Mouse (Mus musculus) liver (tissue): ENCODE results near the gene Plxdc2.

Source experiments
- DNase-seq: peaks from one replicate; pipeline ENCODE4 v3.0.0-alpha.2; 2020; ENCODE audit warnings: mixed read lengths

The Plxdc2 gene

GRCm38 (mm10) chr2:16356106-16356818, at the start of gene Plxdc2:
Plxdc2 (plus strand) TSS chr2:16356304.
- DNase-seq, result peak; percentile 54

DNA sequence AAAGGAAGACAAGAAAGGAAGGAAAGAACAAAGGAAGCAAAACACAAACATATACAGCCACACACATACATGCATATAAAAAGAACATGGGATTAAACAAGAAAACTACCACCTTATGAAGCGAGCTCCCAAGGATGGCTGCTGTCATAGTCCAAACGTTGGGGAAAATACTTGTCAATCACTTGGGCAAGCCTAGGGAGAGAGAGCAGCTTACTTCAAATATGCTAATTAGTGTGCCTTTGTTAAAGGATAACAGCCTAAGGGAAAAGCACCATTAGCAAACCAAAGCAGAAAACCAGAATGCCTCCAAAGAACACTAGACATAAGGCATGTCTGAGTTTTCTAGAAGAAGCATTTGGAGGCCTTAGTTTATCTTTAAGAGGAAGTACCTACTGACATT, 45.7 kb upstream of the Plxdc2 start:
- DNase-seq, result no peak

- no peak for DNase-seq
Measured at GRCm38 (mm10) chr2:16312400-16313070, 43.6 kb upstream of the Plxdc2 start.

- DNase-seq, result no peak
Measured at GRCm38 (mm10) chr2:16335194-16335781, 20.8 kb upstream of the Plxdc2 start.

- no peak for DNase-seq
Measured at GRCm38 (mm10) chr2:16344564-16344963, 11.5 kb upstream of the Plxdc2 start.

DNA sequence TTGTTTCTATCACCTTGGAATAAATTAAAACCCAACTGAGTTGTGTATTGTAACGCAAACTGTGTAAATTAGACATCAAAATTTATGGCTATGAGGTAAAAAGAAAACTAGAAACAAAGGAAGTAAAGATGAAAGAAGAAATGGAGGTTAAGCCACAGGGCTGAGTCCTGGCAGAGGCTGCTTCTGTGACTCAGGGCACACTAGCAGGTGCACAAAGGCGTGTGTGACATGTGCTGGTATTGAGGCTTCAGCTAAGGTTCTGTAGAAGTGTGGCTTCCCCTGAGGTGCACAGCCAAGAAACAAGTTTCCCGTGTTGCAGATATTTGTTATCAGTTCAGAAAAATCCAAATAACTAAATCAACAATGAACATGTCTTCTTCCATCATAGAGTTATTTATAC, 5.0 kb upstream of the Plxdc2 start:
- DNase-seq, result no peak

DNA sequence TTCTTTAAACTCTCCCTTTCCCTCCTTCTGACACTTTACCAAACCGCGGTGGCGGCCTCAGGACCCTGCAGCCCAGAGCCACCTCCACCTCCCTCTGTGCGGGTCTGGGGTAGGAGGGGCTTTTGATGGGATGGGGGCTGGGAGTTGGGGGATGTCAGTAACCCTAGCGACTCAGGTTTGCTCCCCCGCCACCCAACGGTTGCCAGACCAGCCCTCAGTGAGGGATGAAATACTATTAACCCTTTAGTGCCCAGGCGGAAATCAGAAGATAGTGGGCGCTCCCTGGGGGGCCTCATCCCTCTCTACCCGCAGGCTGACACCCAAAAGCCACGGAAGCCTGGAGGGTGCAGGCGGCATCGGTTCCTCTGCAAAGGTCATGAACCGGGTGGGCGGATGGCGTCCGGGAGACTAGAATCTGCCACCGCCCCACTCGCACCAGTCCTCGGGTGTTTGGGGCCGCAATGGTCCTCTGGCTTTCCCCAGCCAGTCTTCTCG, 446 bp upstream of the Plxdc2 start:
- peak; percentile 35 for DNase-seq

DNA sequence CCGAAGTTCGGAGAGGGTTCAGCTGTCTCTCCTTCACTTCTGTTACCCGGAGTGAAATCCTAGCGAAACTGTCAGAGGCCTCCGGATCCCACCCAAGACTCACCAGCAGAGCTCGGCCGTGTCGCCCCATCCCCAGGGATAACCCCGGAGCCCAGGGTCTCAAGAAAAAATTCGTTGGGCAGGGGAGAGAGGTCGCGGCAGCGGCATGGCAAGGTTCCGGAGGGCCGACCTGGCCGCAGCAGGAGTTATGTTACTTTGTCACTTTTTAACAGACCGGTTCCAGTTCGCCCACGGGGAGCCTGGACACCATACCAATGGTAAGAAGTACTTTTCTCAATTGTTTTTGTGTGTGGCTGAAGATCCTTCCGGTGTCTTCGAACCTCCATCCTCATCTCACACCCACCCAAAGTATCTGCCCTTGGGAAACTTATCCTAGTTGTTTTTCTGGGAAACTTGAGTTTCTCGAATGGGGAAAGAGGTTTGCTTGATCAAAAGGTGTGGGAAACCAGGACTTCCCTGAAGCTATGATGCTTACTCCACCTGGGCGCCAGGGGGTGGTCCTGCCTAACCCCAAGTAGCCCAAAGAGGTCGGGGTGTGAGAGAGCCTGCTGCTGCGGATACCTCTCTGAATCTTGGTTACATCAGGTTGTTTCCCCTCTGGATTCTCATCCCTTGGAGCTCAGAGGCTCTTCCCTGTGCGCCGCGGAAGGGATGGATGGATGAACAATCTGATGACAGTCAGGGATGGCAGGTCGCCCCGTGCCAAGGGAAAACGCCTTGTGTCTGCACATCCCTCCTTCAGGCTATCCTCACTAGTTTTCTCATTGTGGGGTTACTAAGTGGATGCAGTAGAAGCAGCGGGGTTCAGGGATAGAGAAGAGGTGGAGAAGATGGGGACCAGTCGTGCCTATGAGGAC, 1.1 kb downstream of the Plxdc2 start:
- no peak for DNase-seq

DNA sequence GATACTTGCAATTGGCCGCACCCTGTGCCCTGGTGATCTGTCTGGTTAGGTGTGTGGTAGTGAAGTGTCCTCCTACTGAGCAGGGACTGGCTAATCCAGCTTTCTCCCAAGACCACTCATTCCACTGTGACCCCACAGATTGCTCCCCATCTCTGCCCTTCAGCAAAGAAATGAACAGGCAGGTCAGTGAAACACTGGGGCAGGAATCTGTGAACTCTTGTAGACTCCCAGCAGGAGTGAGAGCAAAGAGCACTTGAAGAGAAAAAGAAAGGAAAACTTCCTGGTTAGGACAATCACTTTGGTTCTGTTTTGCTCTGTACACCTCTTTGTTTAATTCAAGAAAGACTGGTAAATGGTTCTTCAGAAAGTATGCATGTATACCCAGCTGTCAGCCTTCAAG, 1.8 kb downstream of the Plxdc2 start:
- DNase-seq, result no peak

DNA sequence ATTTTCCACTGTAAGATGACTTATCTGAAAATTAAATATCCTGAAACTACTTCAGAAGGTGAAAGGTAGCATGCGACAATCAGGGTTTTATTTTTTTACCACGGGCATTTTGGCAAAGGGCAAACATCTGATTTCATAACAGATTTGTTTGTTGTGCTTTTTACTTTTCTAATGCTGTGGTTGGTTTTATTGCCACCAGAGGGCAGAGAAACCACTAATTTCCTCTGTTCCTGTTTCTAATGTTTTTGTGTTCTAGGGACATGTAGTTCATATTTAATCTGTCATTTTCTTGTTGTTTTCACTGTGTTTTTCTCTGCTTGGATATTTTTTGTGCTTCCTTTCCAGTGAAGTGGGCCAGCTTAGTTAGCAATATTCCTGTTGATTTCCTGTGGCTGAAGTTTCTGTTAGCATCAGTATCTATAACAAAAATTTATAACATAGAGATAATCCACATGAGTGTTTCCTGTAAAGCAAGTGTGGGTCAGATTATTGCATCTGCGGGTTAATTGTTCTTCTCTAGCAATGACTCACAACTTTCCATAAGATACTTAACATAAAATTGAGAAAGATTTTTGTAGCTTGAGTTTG, 3.3 kb downstream of the Plxdc2 start:
- DNase-seq, result no peak

GRCm38 (mm10) chr2:16364749-16365148, 8.6 kb downstream of the Plxdc2 start:
- DNase-seq, result no peak

DNA sequence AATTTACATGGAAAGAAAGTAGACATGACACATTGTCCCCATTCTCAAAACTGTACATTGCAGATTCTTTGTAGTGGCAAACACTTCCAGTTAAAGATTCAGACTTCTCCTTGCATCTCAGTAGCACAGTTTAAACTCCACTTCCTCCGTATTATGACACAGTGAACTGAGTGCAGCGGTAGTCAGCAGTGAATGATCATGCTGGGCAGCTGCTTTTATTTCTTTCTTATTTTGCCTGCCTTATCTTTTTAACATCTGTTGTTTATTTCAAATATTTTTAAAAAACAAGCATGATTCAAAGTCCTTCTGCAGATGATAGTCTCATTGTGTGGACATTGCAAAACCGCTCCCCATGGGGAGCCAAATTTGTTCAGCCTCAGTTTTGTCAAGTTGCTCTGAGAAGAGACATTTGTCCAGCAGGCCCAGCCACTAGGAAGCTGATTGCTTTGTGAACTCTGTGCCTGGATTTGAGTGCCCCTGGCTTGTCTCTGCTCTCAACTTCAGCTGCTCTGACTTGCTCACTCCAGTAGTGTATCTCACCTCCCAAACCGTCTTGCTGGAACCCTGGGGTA, 9.8 kb downstream of the Plxdc2 start:
- no peak for DNase-seq

- DNase-seq, result no peak
Measured at GRCm38 (mm10) chr2:16370419-16370818, 14.3 kb downstream of the Plxdc2 start.

GRCm38 (mm10) chr2:16374288-16374687, 18.2 kb downstream of the Plxdc2 start:
- no peak for DNase-seq

DNA sequence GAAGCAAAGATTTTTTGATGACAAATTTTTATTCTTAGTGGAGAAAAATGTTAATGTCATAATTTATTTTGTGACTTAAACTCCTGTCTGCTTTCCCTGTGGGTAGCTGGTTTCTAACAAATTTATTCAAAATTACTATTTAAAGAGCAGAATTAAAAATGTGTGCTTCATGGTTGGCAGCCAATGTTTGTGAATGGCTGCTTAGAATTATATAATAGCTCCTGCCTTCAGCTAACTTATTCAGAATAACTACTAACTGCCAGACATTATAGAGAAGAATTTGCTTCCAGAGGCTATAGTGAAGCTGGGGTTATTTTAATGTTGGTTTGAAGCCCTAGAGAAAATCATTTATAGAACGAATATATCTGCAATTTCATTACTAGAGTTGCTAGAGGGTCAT, 30.1 kb downstream of the Plxdc2 start:
- DNase-seq, result no peak

- no peak for DNase-seq
Measured at GRCm38 (mm10) chr2:16386692-16387091, 30.6 kb downstream of the Plxdc2 start.

GRCm38 (mm10) chr2:16387787-16388186, 31.7 kb downstream of the Plxdc2 start:
- no peak for DNase-seq

DNA sequence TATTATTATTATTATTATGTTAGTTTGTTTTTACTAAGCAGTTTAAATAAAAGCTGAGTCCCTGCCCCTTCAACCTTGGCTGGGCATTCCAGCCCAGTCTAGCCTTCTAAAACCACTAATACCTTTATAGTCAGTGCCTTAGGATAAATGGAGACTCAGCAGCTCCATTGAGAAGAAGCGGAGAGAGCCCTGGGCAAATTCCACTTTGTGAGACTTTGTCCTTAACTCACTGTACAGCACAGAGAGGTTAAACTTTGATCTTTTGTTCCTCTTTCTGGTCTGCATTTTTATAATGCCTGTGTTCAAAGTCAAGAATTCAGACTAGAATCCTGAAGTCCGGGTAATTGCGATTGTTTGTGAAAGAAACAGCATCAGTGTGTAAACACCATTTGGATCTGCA, 41.4 kb downstream of the Plxdc2 start:
- DNase-seq, result no peak

GRCm38 (mm10) chr2:16398006-16398405, 41.9 kb downstream of the Plxdc2 start:
- no peak for DNase-seq

DNA sequence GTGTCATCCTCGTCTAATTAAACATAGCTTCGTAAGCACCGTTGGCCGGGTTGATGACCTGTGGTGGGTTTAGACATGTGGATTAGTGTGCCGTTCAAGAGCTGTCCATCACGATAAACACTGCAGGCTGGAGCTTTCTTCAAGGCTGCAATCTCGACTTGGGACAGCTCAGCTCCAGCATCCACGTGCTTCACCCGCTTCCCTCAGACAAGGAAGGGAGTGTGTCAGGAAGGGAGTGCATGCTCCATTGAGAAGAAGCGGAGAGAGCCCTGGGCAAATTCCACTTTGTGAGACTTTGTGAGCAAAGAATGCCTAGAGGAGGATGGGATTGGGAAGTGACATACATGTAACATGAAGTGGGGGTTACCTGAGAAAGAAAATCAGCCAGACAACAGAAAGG, 42.8 kb downstream of the Plxdc2 start:
- DNase-seq, result no peak

GRCm38 (mm10) chr2:16406508-16406907, 50.4 kb downstream of the Plxdc2 start:
- DNase-seq, result no peak

DNA sequence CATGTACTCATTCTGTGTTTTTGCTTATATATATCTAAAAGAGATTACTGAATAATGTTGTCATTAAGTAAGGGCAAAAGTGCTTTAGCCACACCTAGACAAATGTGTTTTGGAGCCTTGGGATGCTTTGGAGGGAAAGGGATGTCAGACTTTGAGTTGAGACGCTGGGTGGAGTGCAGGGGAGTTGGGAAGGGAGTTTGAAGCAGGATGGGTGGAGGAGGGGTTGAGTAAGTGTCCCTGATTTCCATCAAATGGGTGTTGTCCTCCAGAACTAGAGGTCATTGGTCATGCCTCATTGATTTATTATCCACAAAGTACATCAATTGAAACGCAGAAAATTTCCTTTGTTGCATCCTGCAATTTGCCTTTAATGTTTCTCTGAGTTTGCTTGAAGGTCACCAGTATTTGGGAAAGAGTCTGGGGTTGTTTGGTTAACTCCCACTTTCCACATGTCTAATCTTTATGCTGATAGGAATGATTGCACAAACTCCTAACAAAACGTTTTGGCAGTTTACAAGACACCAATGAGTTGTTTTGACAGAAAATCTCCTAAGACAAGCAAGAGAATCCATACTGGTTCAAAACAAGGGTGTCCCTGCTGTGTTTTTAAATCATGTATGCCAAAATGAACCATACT, 58.4 kb downstream of the Plxdc2 start:
- DNase-seq, result no peak
